Mouse (Mus musculus): ENCODE results near the gene Gdi1. TPM values are rescaled to one million over a fixed set of nuclear protein-coding genes. Genes with fewer than 3 reads are reported as not detected.

The Gdi1 gene
- 160 and 185 TPM in 2 replicates for polyA plus RNA-seq (2012; ENCODE audit: insufficient read depth, insufficient read length, missing spikeins)

- Histone ChIP-seq H3K4me3 (ENCODE audit: insufficient read depth, low read length) (peak within 1 kb of the TSS; percentile 97), H3K4me1 (ENCODE audit: control insufficient read depth, insufficient read depth, low read length) (peaks cover 25% of the 10 kb centered on the region), H3K27ac (ENCODE audit: insufficient read depth, low read depth, low read length) (peak within 1 kb of the TSS; percentile 72)
- TF ChIP-seq POLR2A (IDR thresholded peaks at IDR 0.05; ENCODE audit: borderline replicate concordance, low read depth, low read length) (no peak), CTCF (IDR thresholded peaks at IDR 0.05; ENCODE audit: low read depth, low read length) (no peak)
These were observed at the start of gene Gdi1 for GRCm38 (mm10) chrX:74304867-74305700. Gene Gdi1, plus strand, starts transcription at chrX:74304998.

- H3K4me1 ChIP-seq (ENCODE audit: control insufficient read depth, insufficient read depth, low read length), result no peaks in the 10 kb centered on the region; the same call in 1 of the 2 replicates
- H3K4me3 ChIP-seq (ENCODE audit: insufficient read depth, low read length), result no peak overlapping the region
- H3K27ac ChIP-seq (ENCODE audit: insufficient read depth, low read depth, low read length), result no peak overlapping the region
- TF ChIP-seq POLR2A (IDR thresholded peaks at IDR 0.05; ENCODE audit: borderline replicate concordance, low read depth, low read length) (no peak), CTCF (IDR thresholded peaks at IDR 0.05; ENCODE audit: low read depth, low read length) (no peak)
These were observed 47.1 kb upstream of the Gdi1 start for GRCm38 (mm10) chrX:74257746-74258145.

GRCm38 (mm10) chrX:74269736-74270061, 35.1 kb upstream of the Gdi1 start:
- H3K27ac ChIP-seq (ENCODE audit: insufficient read depth, low read depth, low read length), result peak overlapping the region; percentile 86
- no peak for TF ChIP-seq CTCF (IDR thresholded peaks at IDR 0.05; ENCODE audit: low read depth, low read length)
- H3K4me1 ChIP-seq (ENCODE audit: control insufficient read depth, insufficient read depth, low read length), result peaks cover 5% of the 10 kb centered on the region
- peak overlapping the region; percentile 48 for H3K4me3 ChIP-seq (ENCODE audit: insufficient read depth, low read length)

GRCm38 (mm10) chrX:74270062-74270901, 34.5 kb upstream of the Gdi1 start, which contains the start of gene Rpl10:
Gene Rpl10, plus strand, starts transcription at chrX:74270812.
- peak within 1 kb of the TSS; percentile 90 for H3K4me3 ChIP-seq (ENCODE audit: insufficient read depth, low read length)
- peaks cover 9% of the 10 kb centered on the region for H3K4me1 ChIP-seq (ENCODE audit: control insufficient read depth, insufficient read depth, low read length)
- peak within 1 kb of the TSS; percentile 96 for H3K27ac ChIP-seq (ENCODE audit: insufficient read depth, low read depth, low read length)
- no peak for TF ChIP-seq POLR2A (IDR thresholded peaks at IDR 0.05; ENCODE audit: borderline replicate concordance, low read depth, low read length)
- TF ChIP-seq CTCF (IDR thresholded peaks at IDR 0.05; ENCODE audit: low read depth, low read length), result no peak

- Histone ChIP-seq H3K4me1 (ENCODE audit: control insufficient read depth, insufficient read depth, low read length) (peaks cover 9% of the 10 kb centered on the region), H3K27ac (ENCODE audit: insufficient read depth, low read depth, low read length) (peak overlapping the region; percentile 96), H3K4me3 (ENCODE audit: insufficient read depth, low read length) (peak overlapping the region; percentile 90)
- no peak for TF ChIP-seq POLR2A (IDR thresholded peaks at IDR 0.05; ENCODE audit: borderline replicate concordance, low read depth, low read length)
- no peak for TF ChIP-seq CTCF (IDR thresholded peaks at IDR 0.05; ENCODE audit: low read depth, low read length)
These were observed 33.8 kb upstream of the Gdi1 start for GRCm38 (mm10) chrX:74270902-74271551.

GRCm38 (mm10) chrX:74273422-74274322, 31.1 kb upstream of the Gdi1 start:
- Histone ChIP-seq H3K4me3 (ENCODE audit: insufficient read depth, low read length) (peak overlapping the region; percentile 10), H3K27ac (ENCODE audit: insufficient read depth, low read depth, low read length) (peak overlapping the region; percentile 68), H3K4me1 (ENCODE audit: control insufficient read depth, insufficient read depth, low read length) (peaks cover 20% of the 10 kb centered on the region)
- no peak for TF ChIP-seq POLR2A (IDR thresholded peaks at IDR 0.05; ENCODE audit: borderline replicate concordance, low read depth, low read length)
- no peak for TF ChIP-seq CTCF (IDR thresholded peaks at IDR 0.05; ENCODE audit: low read depth, low read length)

GRCm38 (mm10) chrX:74277916-74278315, 26.9 kb upstream of the Gdi1 start:
- Histone ChIP-seq H3K4me1 (ENCODE audit: control insufficient read depth, insufficient read depth, low read length) (peaks cover 16% of the 10 kb centered on the region), H3K27ac (ENCODE audit: insufficient read depth, low read depth, low read length) (peak overlapping the region; percentile 95), H3K4me3 (ENCODE audit: insufficient read depth, low read length) (no peak overlapping the region)
- TF ChIP-seq POLR2A (IDR thresholded peaks at IDR 0.05; ENCODE audit: borderline replicate concordance, low read depth, low read length) (no peak), CTCF (IDR thresholded peaks at IDR 0.05; ENCODE audit: low read depth, low read length) (no peak)

GRCm38 (mm10) chrX:74281041-74281731, 23.6 kb upstream of the Gdi1 start:
- H3K4me1 ChIP-seq (ENCODE audit: control insufficient read depth, insufficient read depth, low read length), result peaks cover 18% of the 10 kb centered on the region
- H3K27ac ChIP-seq (ENCODE audit: insufficient read depth, low read depth, low read length), result peak overlapping the region; percentile 90
- no peak for TF ChIP-seq CTCF (IDR thresholded peaks at IDR 0.05; ENCODE audit: low read depth, low read length)
- 0 out of 2 replicates have a peak, but pooled peaks have one; percentile 43 for TF ChIP-seq POLR2A (IDR thresholded peaks at IDR 0.05; ENCODE audit: borderline replicate concordance, low read depth, low read length)
- H3K4me3 ChIP-seq (ENCODE audit: insufficient read depth, low read length), result peak overlapping the region; percentile 71
